Mouse (Mus musculus) megakaryocyte, embryonic 14.5 days (primary cell): ENCODE measurements at regions not wholly inside any gene's neighbourhood (a gene's known extent, or its start where the extent isn't known, plus 50 kb on each side); places are given as distances from the start of the nearest gene placed in this dataset.

Source experiments
- FLI1 ChIP-seq: IDR thresholded peaks from 2 replicates; pipeline ENCODE4 v1.6.1; 2012; ENCODE audit warnings: low read length, inconsistent platforms, mixed read lengths
- GATA1 ChIP-seq: IDR thresholded peaks from 3 replicates; pipeline ENCODE4 v1.6.1; 2012; ENCODE audit warnings: mixed read lengths, low read length, inconsistent platforms, borderline replicate concordance

GRCm38 (mm10) chr8:89106346-89106745 is 62.4 kb upstream of the Sall1 start:
- no peak for TF ChIP-seq GATA1
- TF ChIP-seq FLI1, result no peak
